Mouse (Mus musculus) CH12.LX (cell line): ENCODE measurements at regions not wholly inside any gene's neighbourhood (a gene's known extent, or its start where the extent isn't known, plus 50 kb on each side); places are given as distances from the start of the nearest gene placed in this dataset.

Experiments used
- DNase-seq: peaks from one replicate; pipeline ENCODE4 v3.0.0-alpha.2; 2013; ENCODE audit errors: extremely low read depth
- H3K27ac ChIP-seq: 2 replicates; pipeline ENCODE4 v1.5.1; 2012; ENCODE audit warnings: low read depth, mild to moderate bottlenecking, control low read depth, moderate library complexity; ENCODE audit not compliant: insufficient read depth
- H3K27me3 ChIP-seq: replicated peaks from 2 replicates; pipeline ENCODE3; 2012; ENCODE audit warnings: inconsistent platforms
- H3K36me3 ChIP-seq, 2 experiments: replicated peaks in 1 of 2; 2 replicates each; pipeline versions ENCODE3 to v1.6.1; 2012; ENCODE audit warnings: inconsistent platforms in 1 of 2, low read length in 1 of 2, mild to moderate bottlenecking in 1 of 2, mixed read lengths in 1 of 2, moderate library complexity in 1 of 2; ENCODE audit not compliant: control insufficient read depth in 1 of 2, insufficient read depth in 1 of 2
- H3K4me1 ChIP-seq, 2 experiments: 2 replicates each; pipeline ENCODE4 v1.6.1; 2012; ENCODE audit warnings: inconsistent platforms in 1 of 2, moderate library complexity in 1 of 2; ENCODE audit not compliant: insufficient read depth in 2 of 2, control insufficient read depth in 1 of 2
- H3K4me2 ChIP-seq: 2 replicates; pipeline ENCODE4 v1.6.1; 2012; ENCODE audit warnings: low read depth, mild to moderate bottlenecking, control low read depth; ENCODE audit not compliant: poor library complexity, insufficient read depth, severe bottlenecking
- H3K4me3 ChIP-seq, 3 experiments: fragments of 150-350 bp in 1 of 3; sonication (generic) in 1 of 3; replicated peaks in 1 of 3; 2 replicates each; pipeline versions ENCODE3 to v1.5.1; 2011 to 2012; ENCODE audit warnings: low read depth in 2 of 3, low read length in 2 of 3, mild to moderate bottlenecking in 2 of 3, moderate library complexity in 2 of 3, control low read depth in 1 of 3, improper control_type of control experiment in 1 of 3, inconsistent platforms in 1 of 3, mixed read lengths in 1 of 3; ENCODE audit not compliant: poor library complexity in 1 of 3
- H3K79me2 ChIP-seq: replicated peaks from 2 replicates; pipeline ENCODE4 v1.6.1; 2012; ENCODE audit warnings: mild to moderate bottlenecking, moderate library complexity; ENCODE audit not compliant: control insufficient read depth, poor library complexity, insufficient read depth, severe bottlenecking; ENCODE audit errors: extremely low read depth
- H3K9ac ChIP-seq: 2 replicates; pipeline ENCODE4 v1.6.1; 2012; ENCODE audit warnings: low read depth, mild to moderate bottlenecking, control low read depth, moderate library complexity; ENCODE audit not compliant: insufficient read depth
- H3K9me3 ChIP-seq: replicated peaks from 2 replicates; pipeline ENCODE3; 2012; ENCODE audit warnings: low read length, inconsistent platforms, mixed read lengths
- BHLHE40 ChIP-seq: IDR thresholded peaks from 2 replicates; pipeline ENCODE4 v1.6.1; 2011; ENCODE audit warnings: mild to moderate bottlenecking, low read depth, low read length, improper control_type of control experiment
- CHD1 ChIP-seq: IDR thresholded peaks from 2 replicates; pipeline ENCODE4 v1.6.1; 2012; ENCODE audit warnings: low read depth, low read length, improper control_type of control experiment, inconsistent platforms
- CHD2 ChIP-seq: IDR thresholded peaks from 2 replicates; pipeline ENCODE4 v1.6.1; 2011; ENCODE audit warnings: low read length, improper control_type of control experiment
- CTCF ChIP-seq, 2 experiments: IDR thresholded peaks in 1 of 2; conservative IDR thresholded peaks in 1 of 2; 2 replicates each; pipeline ENCODE4 v1.5.1; 2011 to 2012; ENCODE audit warnings: low read depth in 2 of 2, low read length in 2 of 2, improper control_type of control experiment in 1 of 2, inconsistent platforms in 1 of 2, mild to moderate bottlenecking in 1 of 2, moderate library complexity in 1 of 2
- E2F4 ChIP-seq: IDR thresholded peaks from 2 replicates; pipeline ENCODE4 v1.6.1; 2011; ENCODE audit warnings: low read depth, low read length, improper control_type of control experiment; ENCODE audit not compliant: insufficient replicate concordance
- EP300 ChIP-seq: IDR thresholded peaks from 2 replicates; pipeline ENCODE4 v1.6.1; 2011; ENCODE audit warnings: low read length, improper control_type of control experiment
- ETS1 ChIP-seq: conservative IDR thresholded peaks from 2 replicates; pipeline ENCODE4 v1.6.1; 2012; ENCODE audit warnings: low read depth, mild to moderate bottlenecking, inconsistent platforms, low read length, improper control_type of control experiment, moderate library complexity
- JUND ChIP-seq: conservative IDR thresholded peaks from 2 replicates; pipeline ENCODE4 v1.6.1; 2011; ENCODE audit warnings: low read depth, low read length, improper control_type of control experiment
- KAT2A ChIP-seq: IDR thresholded peaks from 2 replicates; pipeline ENCODE4 v1.6.1; 2012; ENCODE audit warnings: low read length, improper control_type of control experiment, inconsistent platforms; ENCODE audit not compliant: insufficient replicate concordance
- MAFK ChIP-seq: IDR thresholded peaks from 2 replicates; pipeline ENCODE4 v1.6.1; 2011; ENCODE audit warnings: low read length, improper control_type of control experiment; ENCODE audit not compliant: insufficient replicate concordance
- MAZ ChIP-seq: IDR thresholded peaks from 2 replicates; pipeline ENCODE4 v1.6.1; 2012; ENCODE audit warnings: low read depth, mild to moderate bottlenecking, inconsistent platforms, low read length, improper control_type of control experiment, moderate library complexity
- MEF2A ChIP-seq: IDR thresholded peaks from 2 replicates; pipeline ENCODE4 v1.6.1; 2014; ENCODE audit warnings: low read depth, mild to moderate bottlenecking, inconsistent platforms, low read length, improper control_type of control experiment, borderline replicate concordance
- MYC ChIP-seq: IDR thresholded peaks from 2 replicates; pipeline ENCODE4 v1.6.1; 2011; ENCODE audit warnings: low read depth, mild to moderate bottlenecking, improper control_type of control experiment, low read length
- NELFE ChIP-seq: IDR thresholded peaks from 2 replicates; pipeline ENCODE4 v1.6.1; 2011; ENCODE audit warnings: low read depth, low read length, improper control_type of control experiment
- NRF1 ChIP-seq: IDR thresholded peaks from 2 replicates; pipeline ENCODE4 v1.6.1; 2014; ENCODE audit warnings: low read depth, mild to moderate bottlenecking, inconsistent platforms, low read length, improper control_type of control experiment, moderate library complexity
- PAX5 ChIP-seq: IDR thresholded peaks from 2 replicates; pipeline ENCODE4 v1.6.1; 2012; ENCODE audit warnings: low read length, inconsistent platforms, mixed read lengths
- POLR2A ChIP-seq: IDR thresholded peaks from 2 replicates; pipeline ENCODE4 v1.6.1; 2011; ENCODE audit warnings: low read depth, mild to moderate bottlenecking, improper control_type of control experiment, low read length
- RAD21 ChIP-seq: IDR thresholded peaks from 2 replicates; pipeline ENCODE4 v1.6.1; 2011; ENCODE audit warnings: low read depth, mild to moderate bottlenecking, low read length, improper control_type of control experiment, moderate library complexity
- UBTF ChIP-seq: IDR thresholded peaks from 2 replicates; pipeline ENCODE4 v1.6.1; 2012; ENCODE audit warnings: low read depth, mild to moderate bottlenecking, inconsistent platforms, low read length, improper control_type of control experiment, moderate library complexity
- ZC3H11A ChIP-seq: IDR thresholded peaks from 2 replicates; pipeline ENCODE4 v1.6.1; 2012; ENCODE audit warnings: low read depth, mild to moderate bottlenecking, inconsistent platforms, low read length, improper control_type of control experiment
- ZMIZ1 ChIP-seq: IDR thresholded peaks from 2 replicates; pipeline ENCODE4 v1.6.1; 2012; ENCODE audit warnings: low read depth, mild to moderate bottlenecking, inconsistent platforms, low read length, improper control_type of control experiment
- dilution Hi-C: fragments of 300-500 bp; cut with MboI; formaldehyde crosslinking; loops from 2 replicates; pipeline ENCODE4 v1.14.3; 2020; ENCODE audit warnings: low sequenced_read_pairs; ENCODE audit not compliant: extremely low pct_unique_long_range_greater_than_20kb, extremely low pct_ligation_motif_present
- in situ Hi-C: fragments of 300-500 bp; cut with MboI; formaldehyde crosslinking; loops from 3 replicates; pipeline ENCODE4 v1.14.3; 2019; ENCODE audit warnings: low sequenced_read_pairs, low pct_ligation_motif_present, low pct_unique_long_range_greater_than_20kb, mixed read lengths

- Histone ChIP-seq H3K27ac (no peak overlapping the region), H3K36me3 (no peaks in the 10 kb centered on the region), H3K4me1 (peaks cover 0 to 10% of the 10 kb centered on the region in 2 experiments; a peak in 2 of 4 replicates), H3K79me2 (no peaks in the 10 kb centered on the region), H3K4me3 (no peak overlapping the region), H3K9ac (no peak overlapping the region), H3K27me3 (no peaks in the 10 kb centered on the region), H3K4me2 (no peak overlapping the region), H3K9me3 (no peaks in the 10 kb centered on the region)
- dilution Hi-C loops: no loop called here
- TF ChIP-seq BHLHE40: no peak
- no peak for TF ChIP-seq ETS1
- no peak for TF ChIP-seq MAFK
- no peak for TF ChIP-seq NELFE
- no peak for TF ChIP-seq MYC
- TF ChIP-seq PAX5: no peak
- TF ChIP-seq MEF2A: no peak
- TF ChIP-seq ZMIZ1: no peak
- no peak for TF ChIP-seq CHD2
- TF ChIP-seq UBTF: no peak
- no peak for TF ChIP-seq CHD1
- no peak for TF ChIP-seq POLR2A
- TF ChIP-seq KAT2A: no peak
- no peak for TF ChIP-seq MAZ
- no peak for DNase-seq
- in situ Hi-C loops: no loop called here
Observed at GRCm38 (mm10) chr14:24997786-24998509, 461.0 kb upstream of the Zmiz1 start.

GRCm38 (mm10) chr14:24999008-24999572, 459.9 kb upstream of the Zmiz1 start:
- no peaks in the 10 kb centered on the region for H3K9me3 ChIP-seq
- no peak for DNase-seq
- no peaks in the 10 kb centered on the region for H3K79me2 ChIP-seq
- in situ Hi-C loops: no loop called here
- no peaks in the 10 kb centered on the region for H3K36me3 ChIP-seq
- H3K27ac ChIP-seq: no peak overlapping the region
- no peak for TF ChIP-seq E2F4
- no peak for TF ChIP-seq MAFK
- no peak for TF ChIP-seq UBTF
- TF ChIP-seq CTCF (conservative IDR thresholded peaks at IDR 0.05 in 1 of 2, IDR thresholded peaks at IDR 0.05 in 1 of 2; ENCODE audit: low read depth in 2 of 2, low read length in 2 of 2): no peak
- no peak for TF ChIP-seq ETS1
- TF ChIP-seq MAZ: no peak
- TF ChIP-seq JUND: no peak
- no peak for TF ChIP-seq ZMIZ1
- no peak for TF ChIP-seq ZC3H11A
- TF ChIP-seq NRF1: no peak
- no peak for TF ChIP-seq RAD21
- no peak for TF ChIP-seq EP300
- dilution Hi-C loops: no loop called here
- no peak overlapping the region for H3K4me2 ChIP-seq
- H3K27me3 ChIP-seq: no peaks in the 10 kb centered on the region
- H3K4me3 ChIP-seq: no peak overlapping the region
- no peak overlapping the region for H3K9ac ChIP-seq
- H3K4me1 ChIP-seq: peaks cover 0 to 13% of the 10 kb centered on the region in 2 experiments; a peak in 2 of 4 replicates
